Mouse (Mus musculus) liver, postnatal 0 days (tissue): Measurements from ENCODE around the gene Rap2a.

Experiments
- CTCF ChIP-seq: sonication (generic); IDR thresholded peaks from 2 replicates; pipeline ENCODE4 v1.5.1; 2016; ENCODE audit warnings: antibody characterized with exemption, low read depth
- EP300 ChIP-seq: IDR thresholded peaks from 2 replicates; pipeline ENCODE4 v1.6.1; 2016; ENCODE audit warnings: antibody characterized with exemption, low read depth, mild to moderate bottlenecking

GRCm38 (mm10) chr14:120525644-120526043, 47.4 kb downstream of the Rap2a start:
- TF ChIP-seq CTCF: no peak
- no peak for TF ChIP-seq EP300
